Mouse (Mus musculus) frontal cortex, postnatal 25 days (tissue): ENCODE measurements around the gene Ctbp1.

Experiments
- DNase-seq, 2 experiments: peaks; one replicate each; pipeline ENCODE4 v3.0.0; 2022; ENCODE audit warnings: low spot score in 2 of 2

The Ctbp1 gene

DNA sequence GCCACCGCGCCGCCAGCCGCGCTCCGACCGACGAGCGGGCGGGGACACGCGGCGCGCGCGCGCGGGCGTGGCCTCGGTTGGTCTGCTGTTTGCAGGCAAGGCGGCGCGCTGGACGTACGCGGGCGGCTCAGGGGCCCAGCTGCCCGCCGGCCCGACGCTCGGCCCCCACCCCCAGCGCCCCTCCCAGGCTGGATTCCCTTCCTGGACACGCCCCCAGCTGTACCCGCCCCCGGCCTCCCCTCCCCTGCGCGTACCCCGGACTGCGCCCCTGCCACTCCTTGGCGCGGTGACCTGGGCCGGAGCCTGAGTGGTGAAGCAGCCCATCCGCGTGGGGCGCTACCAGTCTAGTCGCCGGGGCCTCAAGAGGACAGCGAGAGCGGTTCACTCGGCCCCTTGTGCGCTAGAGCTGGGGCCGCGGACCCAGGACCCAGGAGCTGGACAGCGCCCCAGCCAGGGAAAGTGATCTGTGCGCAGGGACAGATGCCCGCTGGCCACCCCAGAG lies at the start of gene Ctbp1:
Gene Ctbp1 (minus strand): TSS at position 42 of the 502 bp plus-strand sequence.
- peak; percentile 77 to 79 for DNase-seq

DNA sequence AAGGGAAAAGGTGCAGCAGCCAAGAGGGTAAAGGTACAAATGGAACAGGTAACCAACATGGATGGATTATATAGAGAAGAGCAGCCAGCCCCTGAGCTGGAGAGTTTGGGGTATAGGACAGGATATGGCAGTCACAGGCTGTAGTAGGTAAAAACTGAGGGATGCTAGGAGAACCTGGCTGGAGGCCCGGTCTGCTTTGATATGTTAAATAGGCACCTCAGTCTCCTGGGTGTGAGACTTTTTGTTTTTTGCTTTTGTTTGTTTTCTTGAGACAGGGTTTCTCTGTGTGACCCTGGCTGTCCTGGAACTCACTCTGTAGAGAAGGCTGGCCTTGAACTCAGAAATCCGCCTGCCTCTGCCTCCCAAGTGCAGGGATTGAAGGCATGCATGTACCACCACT lies 49.7 kb upstream of the Ctbp1 start:
- no peak for DNase-seq

DNA sequence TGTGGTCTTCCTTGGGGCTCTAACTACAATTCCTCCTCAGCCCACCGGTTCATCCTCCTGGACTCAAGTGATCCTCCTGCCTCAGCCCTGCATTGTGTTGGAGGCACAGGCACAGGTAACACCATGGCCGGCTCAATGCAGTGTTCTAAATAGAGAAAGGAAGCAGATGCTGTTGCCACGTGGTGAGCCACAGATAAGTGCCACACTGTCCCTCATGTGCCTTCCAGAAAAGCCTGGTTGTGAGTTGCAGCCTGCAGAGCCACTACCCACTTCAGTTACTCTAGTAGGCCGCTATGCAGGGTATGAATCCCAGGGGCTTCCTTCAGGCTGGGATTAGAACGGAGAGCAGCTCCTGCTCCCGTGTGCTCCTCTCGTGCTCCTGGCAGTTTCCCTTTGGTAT lies 37.4 kb upstream of the Ctbp1 start:
- DNase-seq, result no peak

DNA sequence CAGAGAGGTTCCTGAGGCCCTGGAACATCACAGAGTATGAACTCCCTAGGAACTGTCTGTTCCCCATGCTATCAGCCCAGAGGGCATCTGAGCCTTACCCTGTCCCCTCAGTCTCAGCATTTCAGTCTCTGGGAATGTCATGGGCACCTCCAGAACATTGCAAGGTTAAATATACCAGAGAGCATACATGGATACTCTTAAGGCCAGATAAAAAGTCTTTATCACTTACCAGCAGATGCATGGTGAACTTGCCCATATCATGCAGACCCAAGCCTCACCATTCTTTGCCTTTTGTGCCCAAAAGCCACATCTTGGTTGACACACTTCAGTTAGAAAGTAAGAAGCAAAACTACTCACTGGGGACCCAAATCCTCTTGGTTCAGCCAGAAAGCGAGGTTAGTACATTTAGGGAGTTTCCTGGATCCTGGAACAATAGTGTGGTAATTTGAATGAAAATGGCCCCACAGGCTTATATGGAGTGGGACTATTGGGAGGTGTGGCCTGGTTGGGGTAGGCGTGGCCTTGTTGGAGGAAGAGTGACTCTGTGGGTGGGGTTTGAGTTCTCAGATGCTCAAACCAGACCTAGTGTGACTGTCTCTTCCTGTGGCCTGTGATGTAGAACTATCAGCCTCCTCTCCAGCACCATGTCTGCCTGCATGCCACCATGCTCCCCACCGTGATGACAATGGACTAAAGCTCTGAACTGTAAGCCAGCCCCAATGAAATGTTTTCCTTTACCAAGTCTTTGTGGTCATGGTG lies 36.1 kb upstream of the Ctbp1 start:
- no peak for DNase-seq

DNA sequence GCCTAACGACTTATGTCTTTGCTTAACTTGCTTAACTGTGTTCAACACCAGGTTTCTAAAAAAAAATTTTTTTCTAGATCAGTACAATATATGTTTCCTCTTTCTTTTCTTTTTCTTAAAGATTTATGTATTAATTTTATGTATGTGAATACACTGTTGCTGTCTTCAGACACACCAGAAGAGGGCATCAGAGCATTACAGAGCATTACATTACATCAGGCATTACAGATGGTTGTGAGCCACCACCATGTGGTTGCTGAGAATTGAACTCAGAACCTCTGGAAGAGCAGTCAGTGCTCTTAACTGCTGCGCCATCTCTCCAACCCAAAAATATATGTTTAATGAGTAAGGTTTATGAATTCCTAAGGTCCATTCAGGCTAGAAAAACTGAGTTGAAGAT lies 27.0 kb upstream of the Ctbp1 start:
- DNase-seq, result no peak

DNA sequence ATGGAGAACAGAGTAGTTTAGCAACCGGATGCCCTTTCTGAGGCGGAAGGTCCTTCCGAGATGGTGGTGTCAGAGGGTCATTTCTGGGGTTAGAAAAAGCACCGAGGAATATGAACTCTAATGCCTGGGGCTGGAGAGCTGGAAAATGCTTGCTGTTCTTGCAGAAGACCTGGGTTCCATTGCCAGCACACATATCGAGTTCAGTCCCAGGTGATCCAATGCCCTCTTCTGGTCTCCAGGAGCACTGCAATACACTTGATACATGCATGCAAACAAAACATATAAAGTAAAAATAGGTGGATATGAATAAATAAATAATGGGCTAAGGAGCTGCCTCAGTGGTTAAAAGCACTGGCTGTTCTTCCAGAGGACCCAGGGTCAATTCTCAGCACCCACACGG lies 22.4 kb upstream of the Ctbp1 start:
- no peak for DNase-seq

DNA sequence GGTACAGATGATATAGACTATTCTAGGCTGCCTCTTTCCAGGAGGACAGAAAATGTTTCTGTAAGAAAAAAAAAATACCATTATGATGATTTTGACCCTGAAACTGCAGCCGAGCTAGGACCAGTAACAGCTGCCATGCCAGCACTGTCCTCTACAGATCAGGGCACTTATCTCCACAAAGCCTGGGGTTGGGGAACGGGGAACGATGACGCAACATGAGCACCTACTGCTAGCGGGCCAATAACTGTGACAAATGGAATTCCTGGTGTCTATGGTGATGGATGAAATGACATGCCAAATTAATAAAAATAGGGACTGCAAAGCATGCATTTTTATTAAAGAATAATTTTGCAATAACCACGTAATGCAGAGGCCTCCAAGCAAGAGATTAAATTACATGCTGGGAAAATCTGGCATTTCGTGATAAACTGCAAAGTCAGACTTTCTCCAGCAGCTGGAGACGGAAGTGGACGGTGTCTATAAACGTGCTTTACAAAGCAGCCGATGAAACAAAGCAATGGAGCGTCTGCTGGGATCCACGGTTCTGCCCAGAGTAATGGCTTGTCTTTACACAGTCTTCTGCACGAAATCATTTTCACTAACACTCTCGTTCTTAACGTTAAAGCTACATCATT lies 19.1 kb upstream of the Ctbp1 start:
- DNase-seq, result no peak

DNA sequence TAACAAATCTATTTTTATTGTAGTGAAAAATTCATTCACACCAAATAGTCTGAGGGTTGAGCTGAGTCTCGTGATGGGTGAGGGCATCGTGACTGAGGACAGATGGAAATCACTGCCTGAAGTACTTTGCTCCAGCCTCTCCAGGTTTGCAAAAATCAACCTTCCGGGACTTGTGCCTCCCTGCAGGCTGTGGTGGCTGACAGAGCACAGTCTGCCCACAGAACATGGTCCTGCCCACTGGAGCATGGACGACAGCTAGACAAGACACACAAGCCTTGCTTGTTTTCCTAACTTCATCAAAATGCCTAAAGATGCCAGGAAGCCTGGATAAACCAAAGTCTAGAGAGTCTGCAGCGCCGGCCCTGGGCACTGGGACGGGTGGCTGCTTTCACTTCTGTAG lies 9.2 kb upstream of the Ctbp1 start:
- DNase-seq, result no peak

DNA sequence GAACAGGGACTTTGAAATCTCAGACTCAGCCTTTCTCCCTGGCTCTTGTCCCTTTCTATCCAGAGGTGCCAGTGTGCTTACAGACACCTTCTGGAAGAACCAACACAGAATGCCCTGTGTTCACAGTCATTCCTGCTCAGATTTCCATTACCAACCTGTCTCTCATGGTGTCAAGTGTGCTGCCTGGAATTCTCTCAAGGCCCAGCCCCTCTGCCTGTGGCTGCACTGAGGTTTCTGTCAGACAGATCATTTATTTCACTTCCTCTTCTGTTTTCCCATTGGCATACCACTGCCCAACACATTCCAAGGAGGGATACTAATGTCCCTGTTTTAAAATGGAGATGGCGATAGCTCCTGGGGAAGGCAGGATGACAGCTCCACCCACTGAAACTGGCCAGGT lies 6.6 kb upstream of the Ctbp1 start:
- DNase-seq, result no peak

DNA sequence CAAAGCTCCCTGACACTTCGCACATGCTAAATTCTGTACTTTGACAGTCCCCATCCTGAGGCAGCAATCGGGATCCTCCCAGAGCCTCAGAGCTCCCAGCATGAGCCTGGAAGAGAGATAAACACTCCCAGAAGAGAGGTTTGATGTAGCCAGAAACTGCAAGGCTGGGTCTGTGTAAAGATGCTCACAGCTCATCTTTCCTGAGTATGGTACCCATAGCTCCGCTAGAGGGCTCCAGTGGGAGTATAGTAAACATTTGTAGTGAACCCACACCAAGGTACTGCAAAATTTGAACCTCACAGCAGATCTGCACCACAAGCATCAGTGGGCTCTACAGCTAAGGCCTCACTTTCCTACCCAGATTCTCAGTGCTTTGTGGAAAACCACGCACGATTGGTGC lies 4.2 kb upstream of the Ctbp1 start:
- DNase-seq, result no peak

DNA sequence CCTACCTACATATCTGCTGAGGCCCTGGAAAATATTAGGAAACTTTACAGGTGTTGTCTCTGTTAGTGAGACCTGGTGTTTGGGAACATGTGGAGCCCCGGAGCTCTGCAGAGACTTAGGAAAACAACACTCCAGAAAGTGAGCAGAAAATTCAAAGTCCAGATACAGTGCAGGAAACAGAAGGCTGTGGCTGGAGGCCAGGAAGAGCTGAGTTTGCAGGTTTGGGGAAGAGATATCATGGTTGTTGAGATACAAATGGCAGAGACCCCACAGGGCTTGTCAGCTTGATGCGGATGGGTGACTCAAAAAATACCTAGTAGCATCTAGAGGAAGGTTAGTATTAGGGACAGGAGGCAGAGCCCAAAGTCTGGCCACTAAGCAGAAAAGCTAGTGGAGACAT lies 2.5 kb upstream of the Ctbp1 start:
- DNase-seq, result no peak

DNA sequence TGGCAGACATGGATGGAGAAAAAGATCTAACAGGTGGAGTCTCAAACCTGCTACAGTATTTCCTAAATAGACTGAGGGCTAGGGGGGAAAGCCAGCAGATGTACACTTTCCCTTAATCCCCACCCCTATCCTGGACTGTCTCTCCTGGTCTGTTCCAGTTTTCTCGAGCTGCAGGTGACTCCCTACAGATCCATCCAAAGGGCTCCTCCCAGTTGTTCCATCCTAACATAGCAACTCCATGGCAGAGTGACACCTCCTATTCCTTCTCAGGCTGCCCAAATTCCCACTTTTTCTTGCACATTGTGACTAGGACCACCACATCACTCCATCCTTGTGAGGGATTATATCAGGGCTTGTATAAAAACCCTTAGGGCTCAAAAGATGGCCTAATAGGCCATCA lies 960 bp upstream of the Ctbp1 start:
- DNase-seq, result no peak

DNA sequence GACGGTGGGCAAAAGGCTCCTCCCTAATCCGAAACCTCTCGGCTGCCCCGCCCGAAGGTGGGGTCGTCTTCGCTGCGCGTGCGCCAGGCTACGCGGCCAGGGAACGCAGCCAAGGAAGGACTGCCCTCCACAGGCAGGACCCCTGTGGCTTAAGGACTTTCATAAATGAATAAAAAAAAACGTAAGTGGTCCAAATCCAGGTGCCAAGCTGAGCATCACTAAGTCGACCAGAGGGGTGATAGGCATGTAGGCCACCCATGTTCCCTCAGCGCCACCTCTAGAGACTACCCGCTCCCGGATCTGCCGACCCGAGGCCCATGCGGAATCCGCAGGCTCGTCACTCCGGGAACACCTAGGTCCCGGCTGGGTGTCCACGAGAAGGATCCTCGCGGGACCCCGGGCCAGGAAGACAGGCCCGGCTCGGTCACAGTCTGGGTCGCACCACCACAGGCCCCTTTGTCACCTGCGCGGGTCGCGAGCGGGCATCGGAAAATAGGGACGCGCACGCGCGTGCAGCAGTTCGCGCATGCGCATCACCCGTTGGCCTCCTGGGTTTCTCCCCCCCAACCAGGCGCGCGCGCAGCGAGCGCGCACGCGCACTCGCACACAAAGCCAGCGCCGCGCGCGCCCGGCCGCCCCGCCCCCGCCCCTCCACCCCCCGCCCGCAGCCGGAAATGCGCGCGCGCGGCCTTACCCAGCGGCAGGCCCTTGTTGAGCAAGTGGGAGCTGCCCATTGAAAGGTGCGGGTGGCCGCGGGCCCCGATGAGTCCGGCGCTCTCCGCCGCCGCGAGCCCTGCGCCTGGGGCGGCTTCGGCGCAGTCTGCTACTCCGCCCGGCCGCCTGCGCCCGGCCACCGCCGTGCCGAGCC lies 475 bp downstream of the Ctbp1 start:
- DNase-seq, result peak; percentile 86

DNA sequence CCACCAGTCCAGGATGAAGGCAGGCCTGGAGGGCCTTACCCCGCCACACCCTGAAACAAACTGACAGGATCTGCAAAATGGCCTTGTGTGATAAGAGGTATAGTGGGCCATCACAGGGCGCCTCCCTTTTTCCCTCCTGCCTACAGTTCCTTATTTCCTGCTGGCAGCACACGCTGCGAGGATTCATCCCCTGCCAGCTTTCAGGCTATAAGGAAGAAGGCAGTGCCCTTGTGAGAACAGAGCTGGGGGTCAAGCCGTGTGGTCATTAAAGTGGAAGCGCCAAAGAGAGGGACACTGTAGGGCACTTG lies 1.1 kb downstream of the Ctbp1 start:
- no peak for DNase-seq

DNA sequence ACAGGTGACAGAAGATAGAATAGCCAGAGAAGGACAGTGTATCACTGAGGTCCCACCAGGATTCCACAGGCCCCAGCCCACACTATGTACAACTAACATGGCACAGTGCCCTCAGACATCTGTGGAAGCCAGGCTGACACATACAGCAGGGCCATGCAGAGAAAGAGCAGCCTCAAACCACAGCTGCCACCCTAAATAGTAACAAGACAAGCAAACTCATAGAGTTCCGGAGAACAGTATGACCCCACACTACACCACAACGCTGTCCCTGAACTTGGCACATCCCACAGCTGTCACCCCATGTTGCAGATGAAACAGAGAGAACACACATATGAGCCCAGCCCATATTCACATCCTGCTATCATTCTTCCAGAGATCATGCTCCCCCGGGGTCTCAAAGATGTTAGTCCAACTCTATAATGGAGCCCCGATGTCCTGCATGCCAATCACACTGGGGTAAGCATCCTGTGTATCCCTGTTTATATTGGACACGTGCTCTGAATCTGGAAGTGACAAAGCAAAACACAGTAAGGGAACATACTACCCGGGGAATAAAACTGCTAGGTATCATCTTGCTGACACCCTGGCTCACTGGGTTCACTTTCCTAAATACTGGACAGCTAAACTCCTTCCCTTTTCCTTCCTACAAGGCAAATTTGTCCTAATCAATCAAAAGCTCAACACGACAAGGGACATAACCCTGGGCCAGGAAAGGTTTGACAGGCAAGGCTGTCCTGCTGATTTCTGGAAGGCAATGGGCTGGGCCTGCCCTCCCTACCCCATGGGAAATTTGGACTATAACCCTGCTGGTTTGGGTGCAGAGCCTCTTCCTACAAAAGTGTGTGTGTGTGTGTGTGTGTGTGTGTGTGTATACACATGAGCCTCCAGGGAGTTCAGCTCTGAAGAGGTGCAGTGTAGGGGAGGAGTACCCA lies 1.7 kb downstream of the Ctbp1 start:
- no peak for DNase-seq

DNA sequence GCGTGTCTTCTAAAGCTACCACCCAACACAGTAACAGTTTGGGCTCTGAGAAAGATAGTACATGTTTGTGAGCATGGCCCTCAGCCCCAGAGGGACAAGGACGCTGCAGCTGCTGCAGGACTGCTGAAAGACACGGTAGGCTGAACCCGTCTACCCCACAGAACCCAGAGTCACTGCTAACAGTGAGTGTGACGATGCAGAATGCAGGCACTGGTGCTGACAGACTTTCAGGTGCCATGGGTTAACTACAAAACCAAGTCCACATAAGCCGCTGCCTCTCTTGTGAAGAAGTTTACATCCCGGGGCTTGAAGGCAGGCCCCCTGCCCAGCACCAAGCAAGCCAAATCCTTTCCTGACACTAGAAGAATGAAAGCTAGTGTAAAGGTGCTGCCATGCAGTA lies 2.6 kb downstream of the Ctbp1 start:
- no peak for DNase-seq

DNA sequence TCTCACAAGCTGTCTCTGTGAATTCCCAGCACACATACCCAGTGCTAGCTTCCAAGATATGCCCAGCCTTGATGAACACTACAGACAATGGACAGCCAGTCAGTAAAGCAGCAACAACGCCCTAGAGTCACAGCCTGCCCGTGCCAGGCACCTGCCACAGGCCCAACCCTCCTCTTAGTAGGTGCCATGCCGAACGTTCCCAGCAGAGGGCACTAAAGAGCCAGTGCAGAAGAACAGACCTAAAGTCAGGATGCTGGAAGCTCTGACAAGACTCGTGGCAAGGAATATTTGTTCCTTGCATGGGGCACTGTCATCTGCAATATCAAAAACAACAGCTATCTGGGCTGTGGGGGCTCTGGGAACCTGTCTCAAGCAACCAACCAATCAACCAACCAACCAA lies 4.2 kb downstream of the Ctbp1 start:
- peak; percentile 86 to 90 for DNase-seq

DNA sequence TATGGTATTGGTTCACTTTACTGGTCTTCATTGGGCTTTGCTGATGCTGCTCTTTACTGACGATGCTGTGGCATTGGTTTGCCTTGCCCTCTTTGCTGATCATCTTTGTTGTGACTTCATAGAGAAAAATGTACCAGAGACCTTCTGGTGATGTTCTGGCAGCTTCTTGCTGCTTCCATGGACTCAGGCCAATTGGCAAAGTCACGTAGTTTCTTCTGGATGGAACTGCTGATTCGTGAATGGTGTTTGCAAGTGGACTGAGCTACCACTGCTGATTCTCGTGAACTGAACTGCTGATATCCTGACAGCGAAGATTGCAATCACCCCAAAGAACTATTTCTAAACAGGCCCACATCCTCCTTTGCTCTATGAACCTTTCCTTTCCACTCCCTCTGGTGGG lies 20.4 kb downstream of the Ctbp1 start:
- no peak for DNase-seq

DNA sequence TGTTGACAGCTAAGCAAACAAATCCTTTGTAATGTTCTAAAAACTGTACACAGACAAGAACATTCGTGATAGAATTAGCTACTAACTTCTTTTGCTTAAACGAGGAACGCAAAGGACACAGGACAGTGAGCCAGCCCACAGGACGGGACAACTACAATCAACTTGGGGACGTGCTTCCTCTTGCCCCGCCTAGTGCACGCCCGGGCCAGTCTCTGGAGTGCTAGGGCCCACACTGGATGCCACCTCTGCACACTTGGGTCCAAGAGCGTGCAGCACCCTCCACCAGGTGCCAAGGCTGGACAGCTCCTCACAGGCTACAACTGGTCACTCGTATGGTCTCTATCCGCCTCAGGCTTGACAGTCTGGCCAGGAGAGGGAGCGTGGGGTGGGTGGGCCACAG lies 26.6 kb downstream of the Ctbp1 start:
- no peak for DNase-seq

DNA sequence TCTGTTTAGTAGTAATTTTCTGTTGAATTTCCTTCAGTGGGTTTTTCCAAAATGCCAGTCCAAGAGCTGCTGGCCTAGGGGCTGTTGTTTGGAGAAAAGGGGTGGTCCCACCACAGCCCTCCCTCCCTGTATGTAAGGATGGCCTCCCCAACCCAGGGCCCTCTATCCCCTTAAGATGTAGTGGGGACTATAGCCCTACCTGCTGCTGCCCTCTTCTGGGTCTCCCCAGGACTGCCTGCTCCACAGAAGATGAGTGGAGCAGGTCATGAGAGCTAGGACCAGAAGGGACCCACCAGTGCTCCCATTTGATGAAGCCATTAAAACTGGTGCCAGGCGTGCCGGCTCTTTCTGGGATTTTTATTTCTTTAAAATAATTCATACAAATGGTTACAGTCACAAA lies 27.4 kb downstream of the Ctbp1 start:
- DNase-seq, result no peak

DNA sequence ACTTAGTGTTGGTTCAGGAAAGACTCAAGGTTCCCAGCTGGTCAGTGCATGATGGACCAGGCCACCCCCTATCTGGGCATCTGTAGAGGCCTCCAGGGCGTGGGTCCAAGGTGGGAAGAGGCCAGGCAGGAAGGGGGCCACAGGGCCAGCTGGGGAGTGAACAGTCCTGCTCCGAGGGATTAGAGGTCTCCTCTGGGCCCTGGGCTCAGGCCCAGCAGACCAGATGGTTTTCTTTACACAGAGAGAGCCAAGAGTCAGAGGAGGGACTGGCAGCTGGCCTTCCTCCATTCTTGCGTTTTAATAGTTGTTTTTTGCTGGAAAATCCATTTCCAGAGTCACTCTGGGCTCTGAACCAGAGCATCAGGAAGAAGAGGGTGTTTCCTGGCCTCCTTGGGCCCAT lies 29.1 kb downstream of the Ctbp1 start:
- DNase-seq, result no peak
